Mouse (Mus musculus) limb, embryonic 10.5 days (tissue): Measurements from ENCODE around the gene Olfr435. TPM values are rescaled to one million over a fixed set of nuclear protein-coding genes. Genes with fewer than 3 reads are reported as not detected.
"Not testable (repeated sequence)": the region's sequence is repeated elsewhere in the genome, so short reads cannot be mapped to it uniquely, and the experiment has no call there.

Experiments
- DNase-seq: peaks from one replicate; pipeline ENCODE4 v3.0.0-alpha.2; 2017; ENCODE audit warnings: low spot score
- H3K27ac ChIP-seq: fragments of 300-500 bp; sonication (generic); 2 replicates; pipeline ENCODE4 v1.5.1; 2016; ENCODE audit warnings: mild to moderate bottlenecking
- H3K27me3 ChIP-seq: fragments of 300-500 bp; sonication (generic); 2 replicates; pipeline ENCODE4 v1.6.1; 2016; ENCODE audit warnings: low read depth, mild to moderate bottlenecking; ENCODE audit not compliant: poor library complexity, severe bottlenecking
- H3K36me3 ChIP-seq: fragments of 300-500 bp; sonication (generic); 2 replicates; pipeline ENCODE4 v1.6.1; 2016; ENCODE audit warnings: mild to moderate bottlenecking, moderate library complexity
- H3K4me1 ChIP-seq: fragments of 300-500 bp; sonication (generic); 2 replicates; pipeline ENCODE4 v1.6.1; 2016
- H3K4me3 ChIP-seq: fragments of 300-500 bp; sonication (generic); 2 replicates; pipeline ENCODE4 v1.5.1; 2016; ENCODE audit warnings: mild to moderate bottlenecking, moderate library complexity
- H3K9me3 ChIP-seq: fragments of 300-500 bp; sonication (generic); replicated peaks from 2 replicates; pipeline ENCODE4 v1.6.1; 2016; ENCODE audit warnings: mild to moderate bottlenecking
- whole genome bisulfite sequencing: fragments of 180-500 bp; shearing (Covaris S2); methylation state at CpG from one replicate; pipeline ENCODE4 v1.1.7; 2016; 5-methylcytosine and 5-hydroxymethylcytosine counted together
- polyA plus RNA-seq: library from polyadenylated mRNA; unstranded; fragments of >200 nt; fragmentation: Nextera tagmentation; extraction: Ambion mirVana; gene quantifications from 2 replicates; pipeline ENCODE4 v1.2.1, GENCODE M21; 2016

Gene Olfr435
- polyA plus RNA-seq, result not detected in 2 replicates

DNA sequence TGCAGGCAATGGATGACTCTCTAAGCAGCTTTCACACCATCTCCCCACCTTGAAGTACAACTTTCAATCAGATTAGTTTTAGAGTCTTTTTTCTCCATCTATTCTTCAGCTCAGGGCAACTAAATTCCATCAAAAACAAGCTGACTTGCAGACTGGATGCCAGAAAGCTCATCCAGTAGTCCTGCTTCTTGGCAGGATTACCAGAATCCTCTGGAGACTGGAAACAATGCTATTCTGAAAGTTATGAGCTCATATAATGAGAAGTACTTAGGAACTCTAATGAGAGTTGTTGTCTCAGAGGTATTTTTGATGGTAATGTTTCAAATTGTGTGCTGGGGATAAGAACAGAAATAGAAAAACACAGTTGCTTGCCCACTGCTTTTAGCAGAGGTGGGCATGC lies at the start of gene Olfr435:
Gene Olfr435, plus strand, starts transcription at position 366 of the 400 bp plus-strand sequence.
- no peak within 1 kb of the TSS for H3K4me3 ChIP-seq
- no peak for DNase-seq
- H3K27ac ChIP-seq, result no peak within 1 kb of the TSS
- H3K4me1 ChIP-seq, result no peaks in the 10 kb centered on the region
- no peaks in the 10 kb centered on the region for H3K9me3 ChIP-seq
- no peaks in the 10 kb centered on the region for H3K36me3 ChIP-seq
- no peaks in the 10 kb centered on the region for H3K27me3 ChIP-seq

DNA sequence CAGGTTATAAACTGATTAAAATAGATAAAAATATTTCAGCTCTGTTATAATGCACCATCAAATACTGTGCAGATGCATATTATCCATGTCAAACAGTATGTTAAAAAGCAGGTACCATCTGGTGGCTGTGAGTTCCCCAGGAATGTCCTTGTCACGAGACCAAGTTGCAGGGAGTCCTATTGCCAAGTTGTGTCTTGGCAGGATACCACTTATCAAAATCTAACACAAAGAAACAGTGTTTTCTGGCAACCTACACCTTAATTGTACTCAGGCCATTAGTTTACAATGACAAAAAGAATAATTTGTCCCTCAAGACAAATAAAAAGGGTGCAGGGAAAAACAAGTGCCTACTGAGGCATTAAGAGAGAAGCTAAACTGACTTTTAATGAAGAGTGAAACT lies 37.4 kb upstream of the Olfr435 start:
- H3K4me1 ChIP-seq, result no peaks in the 10 kb centered on the region
- no peaks in the 10 kb centered on the region for H3K36me3 ChIP-seq
- H3K9me3 ChIP-seq, result no peaks in the 10 kb centered on the region
- WGBS, result 62% methylated on average over 1 of the region's 1 CpGs
- H3K27me3 ChIP-seq, result no peaks in the 10 kb centered on the region
- no peak overlapping the region for H3K4me3 ChIP-seq
- no peak overlapping the region for H3K27ac ChIP-seq
- no peak for DNase-seq

DNA sequence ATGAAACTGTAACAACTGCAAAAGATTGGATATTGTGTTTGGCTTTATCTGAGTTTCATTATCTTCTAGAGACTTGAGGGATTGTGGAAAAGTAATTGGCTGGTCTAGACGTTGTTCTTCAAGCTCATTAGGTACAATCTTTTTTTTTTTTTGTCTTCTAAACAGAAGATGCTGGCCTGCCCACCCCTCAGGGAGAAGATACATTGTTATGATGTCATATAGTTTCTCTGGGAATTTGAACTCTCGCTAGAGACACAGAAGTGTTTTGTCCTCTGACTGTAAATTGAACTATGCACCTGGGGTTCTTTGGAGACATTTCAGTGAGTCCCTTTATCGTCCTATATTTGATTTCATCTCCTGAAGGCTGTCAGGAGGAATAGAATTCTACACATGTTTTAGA lies 34.0 kb upstream of the Olfr435 start, which contains the start of gene Olfr437:
Gene Olfr437, plus strand, starts transcription at position 301 of the 400 bp plus-strand sequence.
- Histone ChIP-seq H3K36me3 (no peaks in the 10 kb centered on the region), H3K27me3 (no peaks in the 10 kb centered on the region), H3K4me1 (no peaks in the 10 kb centered on the region), H3K27ac (no peak within 1 kb of the TSS), H3K9me3 (no peaks in the 10 kb centered on the region), H3K4me3 (no peak within 1 kb of the TSS)
- WGBS, result 83% methylated on average over 3 of the region's 3 CpGs
- no peak for DNase-seq

GRCm38 (mm10) chr6:43167246-43167645 lies 29.7 kb upstream of the Olfr435 start:
- Histone ChIP-seq H3K4me1 (no peaks in the 10 kb centered on the region), H3K27ac (no peak overlapping the region), H3K27me3 (no peaks in the 10 kb centered on the region), H3K4me3 (no peak overlapping the region), H3K9me3 (no peaks in the 10 kb centered on the region), H3K36me3 (no peaks in the 10 kb centered on the region)
- no peak for DNase-seq
- 91% methylated on average over 4 of the region's 4 CpGs for WGBS

- DNase-seq, result no peak
- no peaks in the 10 kb centered on the region for H3K4me1 ChIP-seq
- no peaks in the 10 kb centered on the region for H3K9me3 ChIP-seq
- 82% methylated on average over 4 of the region's 4 CpGs for WGBS
- no peak within 1 kb of the TSS for H3K27ac ChIP-seq
- H3K27me3 ChIP-seq, result no peaks in the 10 kb centered on the region
- H3K4me3 ChIP-seq, result no peak within 1 kb of the TSS
- H3K36me3 ChIP-seq, result no peaks in the 10 kb centered on the region
Observed at GRCm38 (mm10) chr6:43171840-43172239, 25.1 kb upstream of the Olfr435 start, which contains the start of gene Olfr13. Olfr13 (plus strand) TSS chr6:43172140.

DNA sequence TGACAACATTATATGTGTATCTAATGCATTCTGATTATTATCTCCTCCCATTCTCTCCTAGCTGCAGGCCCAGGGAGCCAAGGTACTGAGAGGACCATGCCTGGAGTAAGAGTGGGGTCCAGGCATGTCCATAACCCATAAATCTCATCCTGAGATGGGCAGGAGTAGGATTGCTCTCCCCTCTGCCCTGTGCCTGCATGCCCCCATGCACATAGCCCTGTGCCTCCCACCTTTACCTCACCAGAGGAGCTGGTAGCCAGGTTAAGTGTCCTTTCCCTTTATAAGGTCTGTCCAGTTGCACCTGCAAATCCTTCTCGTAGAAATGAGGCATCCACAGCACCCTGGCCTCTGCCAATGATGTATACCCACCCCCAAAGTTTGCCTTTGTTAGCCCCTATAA lies 18.8 kb upstream of the Olfr435 start:
- WGBS, result 65% methylated on average over 1 of the region's 1 CpGs

GRCm38 (mm10) chr6:43178584-43179501 lies 18.1 kb upstream of the Olfr435 start:
- no peak overlapping the region for H3K27ac ChIP-seq
- DNase-seq, result no peak
- 81% methylated on average over 6 of the region's 6 CpGs for WGBS
- no peaks in the 10 kb centered on the region for H3K27me3 ChIP-seq
- H3K36me3 ChIP-seq, result no peaks in the 10 kb centered on the region
- no peak overlapping the region for H3K4me3 ChIP-seq
- H3K4me1 ChIP-seq, result no peaks in the 10 kb centered on the region
- H3K9me3 ChIP-seq, result no peaks in the 10 kb centered on the region

More for the DNA sequence above, 18.8 kb upstream of the Olfr435 start:
- DNase-seq, result no peak
- Histone ChIP-seq H3K27ac (no peak overlapping the region), H3K27me3 (no peaks in the 10 kb centered on the region), H3K36me3 (no peaks in the 10 kb centered on the region), H3K4me3 (no peak overlapping the region), H3K9me3 (no peaks in the 10 kb centered on the region), H3K4me1 (no peaks in the 10 kb centered on the region)

GRCm38 (mm10) chr6:43190986-43191385 lies 6.0 kb upstream of the Olfr435 start:
- H3K27ac ChIP-seq, result no peak overlapping the region
- H3K9me3 ChIP-seq, result no peaks in the 10 kb centered on the region
- H3K27me3 ChIP-seq, result no peaks in the 10 kb centered on the region
- H3K36me3 ChIP-seq, result no peaks in the 10 kb centered on the region
- H3K4me1 ChIP-seq, result no peaks in the 10 kb centered on the region
- no peak overlapping the region for H3K4me3 ChIP-seq
- no peak for DNase-seq
- 92% methylated on average over 3 of the region's 3 CpGs for WGBS

DNA sequence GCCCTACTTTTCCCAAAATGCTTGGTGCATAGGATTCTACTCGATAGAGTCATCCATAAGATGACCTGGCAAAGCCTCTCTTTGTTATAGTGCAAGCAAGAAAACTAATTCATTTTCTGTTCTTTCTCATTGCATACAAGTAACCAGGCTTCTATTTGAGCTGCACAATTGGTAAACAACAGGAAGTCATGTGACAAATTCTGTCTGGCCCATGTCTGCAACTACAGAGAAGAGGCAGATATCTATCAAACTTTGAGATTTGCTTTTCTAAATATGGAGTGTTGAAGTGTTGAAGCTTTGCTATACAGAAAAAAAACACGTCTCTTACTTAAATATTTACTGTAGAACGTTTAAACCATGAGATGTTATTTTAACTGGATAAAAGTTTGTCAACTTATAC lies 1.1 kb downstream of the Olfr435 start:
- Histone ChIP-seq H3K4me3 (no peak overlapping the region), H3K9me3 (no peaks in the 10 kb centered on the region), H3K27ac (no peak overlapping the region), H3K4me1 (no peaks in the 10 kb centered on the region), H3K27me3 (no peaks in the 10 kb centered on the region), H3K36me3 (no peaks in the 10 kb centered on the region)
- 86% methylated on average over 3 of the region's 3 CpGs for WGBS
- DNase-seq, result no peak

DNA sequence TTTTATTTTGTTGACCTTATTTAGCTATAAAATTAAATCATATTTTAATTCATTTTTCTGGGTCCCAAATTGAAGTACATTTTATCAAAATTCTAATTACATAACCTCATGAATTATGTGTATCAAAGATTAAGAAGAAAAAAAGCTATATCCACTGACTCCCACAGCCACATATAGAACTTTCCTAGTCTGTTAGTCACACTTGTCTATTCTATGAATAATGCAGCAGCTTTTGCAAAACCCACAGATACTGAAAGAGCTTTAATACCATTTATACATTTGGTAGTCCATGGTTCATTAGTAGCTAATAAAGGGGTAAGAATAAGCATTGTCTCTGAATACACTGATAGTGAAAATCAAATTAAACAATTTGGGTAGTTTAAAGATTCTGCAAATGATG lies 5.8 kb downstream of the Olfr435 start:
- Histone ChIP-seq H3K9me3 (no peaks in the 10 kb centered on the region), H3K4me1 (no peaks in the 10 kb centered on the region), H3K27me3 (no peaks in the 10 kb centered on the region), H3K27ac (no peak overlapping the region), H3K36me3 (no peaks in the 10 kb centered on the region), H3K4me3 (no peak overlapping the region)
- DNase-seq, result no peak

DNA sequence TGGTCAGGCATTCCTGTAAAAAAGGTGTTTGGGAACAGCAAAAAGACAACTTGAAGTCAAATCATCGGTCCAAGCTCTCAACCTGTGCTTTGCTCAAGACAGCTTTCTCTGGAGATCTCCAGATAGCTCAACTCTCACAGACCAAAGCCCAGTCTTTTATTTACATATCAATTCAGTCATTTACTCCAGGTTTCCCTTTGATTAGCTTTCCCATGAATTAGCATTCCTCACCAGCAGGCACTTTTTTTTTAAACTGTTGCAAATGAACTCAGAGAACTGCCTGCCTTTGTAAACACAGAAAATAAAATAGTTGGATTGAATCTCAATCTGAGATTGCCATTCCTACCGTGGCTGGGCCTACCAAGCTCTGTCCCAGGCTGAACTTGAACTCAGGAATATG lies 8.4 kb downstream of the Olfr435 start:
- H3K9me3 ChIP-seq, result no peaks in the 10 kb centered on the region
- WGBS, result 39% methylated on average over 2 of the region's 2 CpGs
- no peak overlapping the region for H3K27ac ChIP-seq
- H3K4me1 ChIP-seq, result no peaks in the 10 kb centered on the region
- H3K4me3 ChIP-seq, result no peak overlapping the region
- no peaks in the 10 kb centered on the region for H3K36me3 ChIP-seq
- no peaks in the 10 kb centered on the region for H3K27me3 ChIP-seq
- DNase-seq, result no peak

DNA sequence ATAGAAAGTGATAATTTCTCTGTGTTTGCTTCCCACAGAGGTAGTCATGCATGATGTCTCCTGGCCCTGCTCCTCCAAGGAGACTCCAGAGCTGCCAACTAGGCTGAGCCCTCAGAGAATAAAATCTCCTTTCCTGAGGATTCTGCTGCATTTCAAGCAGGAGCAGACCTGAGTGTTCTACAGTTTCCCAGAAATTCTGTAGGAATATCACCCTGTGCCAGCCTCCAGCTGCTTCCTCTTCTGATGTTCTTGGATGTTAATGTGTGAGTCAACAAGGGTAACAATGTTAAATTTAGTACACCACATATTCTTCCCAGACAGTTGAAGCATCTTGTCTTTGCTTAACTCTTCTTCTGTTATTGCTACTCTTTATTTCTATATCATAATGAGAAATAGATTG lies 15.9 kb downstream of the Olfr435 start, which contains the start of gene Olfr434:
Gene Olfr434, plus strand, starts transcription at position 149 of the 400 bp plus-strand sequence.
- H3K4me1 ChIP-seq, result not testable (repeated sequence)

GRCm38 (mm10) chr6:43231255-43231654 lies 34.3 kb downstream of the Olfr435 start, which contains the start of gene Olfr47:
Olfr47 (plus strand) TSS chr6:43231529.
- H3K36me3 ChIP-seq, DNase-seq, H3K4me1 ChIP-seq, H3K27me3 ChIP-seq, H3K9me3 ChIP-seq, H3K4me3 ChIP-seq, H3K27ac ChIP-seq: not testable (repeated sequence)
- WGBS, result 85% methylated on average over 1 of the region's 1 CpGs

More for the DNA sequence above, 15.9 kb downstream of the Olfr435 start, which contains the start of gene Olfr434:
- not testable (repeated sequence) for H3K36me3 ChIP-seq, H3K9me3 ChIP-seq, H3K27me3 ChIP-seq, DNase-seq, H3K4me3 ChIP-seq, H3K27ac ChIP-seq
